Mouse (Mus musculus): Measurements from ENCODE around the gene Umps.

DNA sequence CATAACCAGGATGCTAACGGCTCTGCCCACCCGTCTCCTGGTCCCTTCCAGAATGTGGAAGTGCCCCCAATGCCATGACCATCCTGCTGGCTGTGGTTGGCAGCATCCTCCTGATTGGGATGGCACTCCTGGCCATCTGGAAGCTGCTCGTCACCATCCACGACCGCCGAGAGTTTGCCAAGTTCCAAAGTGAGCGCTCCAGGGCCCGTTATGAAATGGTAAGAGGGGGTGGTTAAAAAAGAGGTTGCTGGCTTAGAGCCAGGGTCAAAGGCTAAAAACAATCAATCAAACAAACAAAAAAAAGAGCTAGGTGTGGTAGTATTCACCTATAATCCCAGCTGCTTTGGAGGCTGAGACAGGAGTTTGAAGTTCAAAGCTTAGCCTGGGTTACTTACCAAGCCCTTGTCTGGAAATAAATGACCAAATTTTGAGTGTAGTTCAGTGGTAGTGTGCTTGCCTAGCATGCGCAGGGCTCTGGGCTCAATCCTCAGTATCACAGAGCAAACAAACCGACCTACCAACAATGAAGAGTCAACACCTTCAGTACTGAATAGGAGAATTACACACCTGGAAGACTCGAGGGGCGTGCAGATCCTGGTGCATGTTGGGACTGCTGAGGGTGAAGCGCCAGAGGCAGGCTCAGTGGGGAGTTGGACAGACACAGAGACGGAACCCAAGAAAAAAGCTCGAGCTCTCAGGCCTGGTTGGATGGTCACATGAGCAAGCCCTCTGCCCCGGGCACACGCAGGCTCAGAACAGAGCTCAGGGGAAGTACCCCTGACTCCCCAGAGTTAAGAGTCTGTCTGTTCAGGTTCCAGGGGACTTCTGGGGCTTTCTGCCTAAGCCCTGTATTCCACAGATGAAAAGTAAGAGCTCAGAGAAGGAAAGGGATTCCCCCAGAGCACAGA lies 18.9 kb downstream of the Umps start:
- TF ChIP-seq CTCF (IDR thresholded peaks at IDR 0.05; ENCODE audit: control insufficient read depth, insufficient read depth, low read length): no peak
- TF ChIP-seq POLR2A (IDR thresholded peaks at IDR 0.05; ENCODE audit: borderline replicate concordance, control insufficient read depth, low read depth, low read length): no peak
